ENCODE assay signal across 9 mouse cellular contexts in the genomic region with DNA sequence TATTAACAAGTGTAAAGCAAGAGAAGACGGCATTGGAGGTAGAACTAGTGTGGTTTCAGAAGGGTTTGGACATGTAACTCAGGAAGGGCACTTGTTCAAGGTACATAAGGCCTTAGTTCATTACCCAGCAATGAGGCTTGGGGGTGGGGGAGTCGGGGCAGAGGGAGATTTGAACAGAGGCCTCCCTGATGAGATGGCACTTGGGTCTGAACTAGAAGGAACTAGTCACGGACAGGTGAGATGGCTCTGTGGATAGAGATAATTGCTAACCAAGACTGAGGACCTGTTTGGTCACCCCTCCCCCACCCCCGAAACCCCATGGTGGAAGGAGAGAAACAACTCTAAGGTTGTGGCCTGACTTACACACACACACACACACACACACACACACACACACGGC. TPM values are rescaled to one million over a fixed set of nuclear protein-coding genes. Genes with fewer than 3 reads are reported as not detected.
DNase-seq lines count a peak whose midpoint lies in the region; ATAC-seq and TF ChIP-seq lines count a peak whose summit lies in the region.
"Had no signal": no experiment of that assay in that cellular context is flagged by ENCODE, and none has a peak within 500 bp of the region (broad histone marks: within the 10 kb centered on the region; RNA-seq: fewer than 3 reads in every experiment).

No protein-coding gene starts in this region.

- ATAC-seq in erythroblast, adult 5-6 weeks (replicated peaks; ENCODE audit: low FRiP score, poor library complexity, severe bottlenecking): no peak
- ATAC-seq in hindbrain, embryonic 14.5 days (ENCODE audit: low FRiP score): no peak
- ATAC-seq in midbrain, embryonic 14.5 days (ENCODE audit: low FRiP score, low TSS enrichment): no peak
- no peak for ATAC-seq in megakaryocyte-erythroid progenitor cell, adult 5-6 weeks (replicated peaks; ENCODE audit: low FRiP score, low TSS enrichment, poor library complexity, severe bottlenecking)

- WGBS in hindbrain, embryonic 14.5 days: 55% methylated on average over 5 of the region's 5 CpGs
- 35% methylated on average over 5 of the region's 5 CpGs for WGBS in midbrain, embryonic 14.5 days

- no peaks in the 10 kb centered on the region for H3K9me3 ChIP-seq in erythroblast, embryonic 14.5 days (ENCODE audit: control insufficient read depth, low read length)
- no peaks in the 10 kb centered on the region for H3K9me3 ChIP-seq in hindbrain, embryonic 14.5 days (ENCODE audit: control insufficient read depth, low read length)
- no peaks in the 10 kb centered on the region for H3K9me3 ChIP-seq in midbrain, embryonic 14.5 days (ENCODE audit: control insufficient read depth, low read length)

- DNase-seq in ZHBTc4 (ENCODE audit: low read depth, low spot score): peak; percentile 25
- DNase-seq in hindbrain, embryonic 14.5 days (ENCODE audit: low spot score): no peak
- no peak for DNase-seq in midbrain, embryonic 14.5 days
- DNase-seq in ovary, adult 18-20 months (ENCODE audit: low spot score): no peak
- DNase-seq in gastrocnemius, adult 2 months: no peak
- DNase-seq: B cell, adult 2 months had no signal

- peak overlapping the region; percentile 77 for H3K4me2 ChIP-seq in hindbrain, embryonic 14.5 days (replicated peaks)
- peak overlapping the region; percentile 72 for H3K4me2 ChIP-seq in midbrain, embryonic 14.5 days (ENCODE audit: low read length)

- no peaks in the 10 kb centered on the region for H3K27me3 ChIP-seq in erythroblast, embryonic 14.5 days (ENCODE audit: control insufficient read depth)
- no peaks in the 10 kb centered on the region for H3K27me3 ChIP-seq in hindbrain, embryonic 14.5 days (ENCODE audit: control insufficient read depth, insufficient read depth, low read length)
- H3K27me3 ChIP-seq in midbrain, embryonic 14.5 days (ENCODE audit: control insufficient read depth, insufficient read depth, low read length): no peaks in the 10 kb centered on the region

- peaks cover 33% of the 10 kb centered on the region for H3K4me1 ChIP-seq in erythroblast, embryonic 14.5 days (ENCODE audit: control insufficient read depth)
- 0 out of 2 replicates have a peak, but pooled peaks cover 3% of the 10 kb centered on the region for H3K4me1 ChIP-seq in hindbrain, embryonic 14.5 days (replicated peaks; ENCODE audit: control insufficient read depth, insufficient read depth, low read length)
- peaks cover 3% of the 10 kb centered on the region for H3K4me1 ChIP-seq in midbrain, embryonic 14.5 days (ENCODE audit: control insufficient read depth, insufficient read depth, low read length)

- no peak overlapping the region for H3K9ac ChIP-seq in hindbrain, embryonic 14.5 days
- no peak overlapping the region for H3K9ac ChIP-seq in midbrain, embryonic 14.5 days (replicated peaks; ENCODE audit: low read length)

- intact Hi-C loops in gastrocnemius, adult 2 months (cut with DNase I): loop anchor here (5.0 kb wide), 1 partner anchor 52 kb away; the partner anchor contains the start of gene Bmf

- TF ChIP-seq CTCF in gastrocnemius, adult 2 months (IDR thresholded peaks at IDR 0.05): no peak

- no peak overlapping the region for H3K27ac ChIP-seq in hindbrain, embryonic 14.5 days
- H3K27ac ChIP-seq in midbrain, embryonic 14.5 days (replicated peaks; ENCODE audit: low read depth, low read length): no peak overlapping the region
- no peak overlapping the region for H3K27ac ChIP-seq in gastrocnemius, adult 2 months

- H3K4me3 ChIP-seq in erythroblast, embryonic 14.5 days (replicated peaks): peak overlapping the region; percentile 100
- peak overlapping the region; percentile 48 for H3K4me3 ChIP-seq in hindbrain, embryonic 14.5 days (replicated peaks; ENCODE audit: low read length)
- peak overlapping the region; percentile 58; the same call in 1 of the 2 replicates for H3K4me3 ChIP-seq in midbrain, embryonic 14.5 days (replicated peaks; ENCODE audit: low read depth, low read length)
- no peak overlapping the region for H3K4me3 ChIP-seq in gastrocnemius, adult 2 months

- peaks cover 43% of the 10 kb centered on the region for H3K36me3 ChIP-seq in erythroblast, embryonic 14.5 days (ENCODE audit: control insufficient read depth)
- H3K36me3 ChIP-seq in hindbrain, embryonic 14.5 days (replicated peaks; ENCODE audit: control insufficient read depth, insufficient read depth): no peaks in the 10 kb centered on the region
- no peaks in the 10 kb centered on the region for H3K36me3 ChIP-seq in midbrain, embryonic 14.5 days (ENCODE audit: control insufficient read depth, insufficient read depth, low read length)

RNA-seq across cellular contexts. Expression of gene Bub1b, which starts 1.1 kb away (rescaled TPM):
- polyA plus RNA-seq in erythroblast, embryonic 14.5 days (2012): 1.7 and 1.9 TPM in 2 replicates
- total RNA-seq in erythroblast, adult 5-6 weeks (2015; ENCODE audit: low replicate concordance): 21.7 and 41.2 TPM in 2 replicates
- total RNA-seq in erythroblast, adult 5-6 weeks (2017; ENCODE audit: low replicate concordance): 36.4 and 48.5 TPM in 2 replicates
- 11.8 and 15.6 TPM in 2 replicates for polyA plus RNA-seq in hindbrain, embryonic 14.5 days (2014; fragmentation: Nextera tagmentation; extraction: Ambion mirVana)
- polyA plus RNA-seq in midbrain, embryonic 14.5 days (2014; fragmentation: Nextera tagmentation; extraction: Ambion mirVana): 8.4 and 19.7 TPM in 2 replicates
- under 1 TPM; 0.25 to 0.38 TPM for total RNA-seq in gastrocnemius, adult 2 months (2021)
- 51.3 and 64.1 TPM in 2 replicates for total RNA-seq in megakaryocyte-erythroid progenitor cell, adult 5-6 weeks (2014; fragmentation: Nextera tagmentation)
- 89.9 and 103 TPM in 2 replicates for total RNA-seq in megakaryocyte-erythroid progenitor cell, adult 5-6 weeks (2017)

RNA-seq across cellular contexts. Expression of gene Bmf, which starts 49.6 kb away (rescaled TPM):
- polyA plus RNA-seq in erythroblast, embryonic 14.5 days (2012): 0.18 TPM in 1 of 2 replicates, not detected in the other
- total RNA-seq in erythroblast, adult 5-6 weeks (2015; ENCODE audit: low replicate concordance): 2.1 and 12.7 TPM in 2 replicates
- total RNA-seq in erythroblast, adult 5-6 weeks (2017; ENCODE audit: low replicate concordance): 1.4 and 3.2 TPM in 2 replicates
- polyA plus RNA-seq in hindbrain, embryonic 14.5 days (2014; fragmentation: Nextera tagmentation; extraction: Ambion mirVana): 3.3 and 3.8 TPM in 2 replicates
- polyA plus RNA-seq in midbrain, embryonic 14.5 days (2014; fragmentation: Nextera tagmentation; extraction: Ambion mirVana): 1.9 and 2.8 TPM in 2 replicates
- total RNA-seq in gastrocnemius, adult 2 months (2021): 1 to 10 TPM; 3.3 to 6.2 TPM
- 1.2 TPM in 1 of 2 replicates, not detected in the other for total RNA-seq in megakaryocyte-erythroid progenitor cell, adult 5-6 weeks (2014; fragmentation: Nextera tagmentation)
- total RNA-seq in megakaryocyte-erythroid progenitor cell, adult 5-6 weeks (2017): 1.3 and 2.1 TPM in 2 replicates

Comparison
In these comparisons a context has a peak if more than half of its experiments do, and no peak if none do; other contexts are left out.
1. RNA of gene Bub1b, which starts 1.1 kb away (total RNA-seq): 51.3 to 103 TPM in megakaryocyte-erythroid progenitor cell, adult 5-6 weeks and 21.7 to 48.5 TPM in erythroblast, adult 5-6 weeks; 0.25 to 0.38 TPM in gastrocnemius, adult 2 months; every median in the first group is over 10 times any median in the second.